Mouse (Mus musculus) spleen, postnatal 36 days (tissue): ENCODE measurements at regions not wholly inside any gene's neighbourhood (a gene's known extent, or its start where the extent isn't known, plus 50 kb on each side); places are given as distances from the start of the nearest gene placed in this dataset.

Experiments
- DNase-seq, 2 experiments: peaks; one replicate each; pipeline ENCODE4 v3.0.0; 2022; ENCODE audit warnings: low spot score in 2 of 2, mixed read lengths in 1 of 2

DNA sequence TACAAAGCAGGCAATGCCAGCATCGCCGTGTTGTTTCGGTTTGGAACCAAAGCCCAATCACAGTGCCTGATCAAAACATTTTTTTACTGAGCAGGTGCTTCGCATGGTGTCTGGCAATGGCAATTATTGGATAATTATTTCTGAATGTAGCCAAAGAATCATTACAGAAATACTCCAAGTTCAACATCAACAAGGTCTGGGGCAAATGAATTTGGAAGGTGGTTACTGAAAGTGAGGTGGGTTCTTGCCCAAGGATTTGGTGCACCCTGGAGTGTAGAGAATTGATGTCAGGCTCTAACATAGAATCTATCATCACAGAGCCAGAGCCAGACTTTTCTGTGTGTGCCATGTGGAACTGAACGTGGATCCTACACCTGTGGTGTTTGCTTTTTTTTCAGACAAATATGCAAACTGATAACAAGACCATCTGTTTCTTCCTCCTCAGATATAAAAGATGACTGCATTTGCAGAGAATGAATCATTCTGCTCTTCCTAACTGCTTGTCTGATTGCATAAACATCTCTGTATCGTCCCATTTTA lies 2240.9 kb upstream of the Gm7489 start:
- DNase-seq, result no peak

DNA sequence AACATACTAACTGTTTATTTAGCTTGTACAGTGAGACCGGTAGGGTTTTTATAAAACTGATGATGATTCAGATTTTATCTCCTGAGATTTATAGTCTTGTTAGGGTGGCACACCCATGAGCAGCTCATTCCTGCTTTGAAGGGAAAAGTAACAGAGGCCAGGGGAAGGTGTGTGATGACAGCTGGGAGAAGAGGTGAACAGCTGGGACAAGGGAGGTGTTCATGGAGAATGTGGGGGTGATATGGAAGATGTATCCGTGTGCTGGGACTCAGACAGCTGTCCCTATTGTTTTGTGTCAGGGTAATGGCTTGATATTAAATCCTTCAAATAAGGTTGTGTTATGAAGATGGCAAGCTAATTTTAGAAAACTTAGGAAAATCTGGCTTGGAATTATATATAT lies 2238.4 kb upstream of the Gm7489 start:
- DNase-seq, result no peak

DNA sequence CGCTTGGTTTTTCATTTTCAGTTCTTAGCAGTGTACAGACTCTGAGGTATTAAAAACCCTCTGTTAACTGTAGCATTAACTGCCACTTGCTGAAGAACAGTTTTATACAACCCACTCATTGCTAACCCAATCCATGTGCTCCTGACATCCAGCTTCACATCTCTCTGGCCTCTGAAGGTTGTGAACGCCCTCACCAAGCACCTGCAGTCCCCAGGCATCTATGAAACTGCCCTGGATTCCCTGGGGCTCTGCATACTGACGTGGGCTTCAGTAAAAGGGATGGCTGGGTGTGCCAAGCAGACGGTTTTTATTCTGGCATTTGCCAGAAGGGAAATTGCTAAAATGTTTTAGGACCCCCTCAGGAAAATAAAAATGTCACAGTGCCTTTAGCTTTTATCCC lies 2232.2 kb upstream of the Gm7489 start:
- DNase-seq, result no peak

DNA sequence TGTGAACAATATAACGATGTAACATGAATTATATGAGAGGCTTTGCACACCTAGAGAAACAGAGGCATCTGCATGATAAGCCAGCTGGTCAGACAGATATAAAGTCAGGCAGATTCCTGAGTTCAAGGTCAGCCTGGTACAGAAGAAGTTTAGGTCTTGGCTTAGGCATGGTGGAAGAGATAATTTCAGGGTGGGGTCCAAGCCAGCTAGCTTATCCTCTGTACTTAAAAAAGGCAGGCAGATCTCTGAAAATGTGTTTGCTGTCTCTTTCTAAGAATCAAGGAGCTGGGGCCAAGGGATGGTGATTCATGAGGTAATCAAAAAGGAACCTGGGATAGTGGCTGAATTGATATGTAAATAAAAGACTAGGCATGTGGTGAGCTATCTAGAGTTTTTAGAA lies 2227.1 kb upstream of the Gm7489 start:
- no peak for DNase-seq

DNA sequence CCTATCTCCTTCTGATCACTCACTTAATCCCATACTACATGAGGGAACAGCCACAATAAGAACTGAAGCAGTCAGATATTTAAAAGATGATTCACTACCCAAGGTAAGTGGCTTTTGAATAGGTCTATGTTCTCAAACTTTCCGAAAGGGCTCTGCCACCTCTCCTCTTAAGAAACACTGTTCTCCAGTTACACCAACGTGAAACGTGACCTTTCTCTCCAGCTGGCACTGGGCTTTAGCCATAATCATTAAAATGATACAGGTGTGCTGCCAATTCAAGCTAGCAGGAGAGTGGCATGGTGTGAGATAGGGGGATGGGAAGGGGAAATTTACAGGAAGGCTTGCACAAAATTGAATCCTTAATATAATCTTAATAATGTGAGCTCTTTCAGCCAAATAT lies 2216.4 kb upstream of the Gm7489 start:
- DNase-seq, result no peak

DNA sequence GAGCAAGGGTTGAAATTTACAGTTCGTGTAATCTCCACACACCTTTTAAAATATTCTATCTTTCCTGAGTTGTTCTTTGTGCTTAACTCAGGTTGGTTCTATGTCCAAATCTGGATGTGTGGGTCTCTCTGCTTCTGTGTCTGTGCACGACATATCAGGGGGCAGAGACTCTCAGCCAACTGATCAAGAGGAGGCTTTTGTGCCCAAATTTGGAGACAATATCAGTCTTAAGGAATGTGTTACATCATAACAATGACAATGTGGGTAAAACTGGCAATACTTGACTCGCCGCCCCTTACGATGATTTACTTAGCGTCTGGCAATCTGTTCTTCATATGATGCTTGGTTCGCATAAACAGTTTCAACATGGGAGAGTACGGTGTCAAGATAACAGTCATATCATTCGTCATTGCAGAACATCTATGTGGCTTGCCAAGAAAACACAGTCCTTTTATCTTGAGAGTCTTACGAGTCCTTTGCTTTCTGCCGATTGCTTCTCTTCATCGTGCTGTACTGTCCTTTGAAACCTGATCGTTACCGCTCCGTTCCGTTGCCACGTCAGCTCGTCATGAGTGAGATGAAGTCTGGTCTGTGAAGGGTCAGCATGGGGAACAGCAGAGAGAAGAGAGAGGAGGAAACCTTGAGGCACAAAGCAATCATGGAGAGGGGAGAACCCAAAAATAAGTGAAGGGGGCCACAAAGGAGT lies 2212.9 kb upstream of the Gm7489 start:
- no peak for DNase-seq

DNA sequence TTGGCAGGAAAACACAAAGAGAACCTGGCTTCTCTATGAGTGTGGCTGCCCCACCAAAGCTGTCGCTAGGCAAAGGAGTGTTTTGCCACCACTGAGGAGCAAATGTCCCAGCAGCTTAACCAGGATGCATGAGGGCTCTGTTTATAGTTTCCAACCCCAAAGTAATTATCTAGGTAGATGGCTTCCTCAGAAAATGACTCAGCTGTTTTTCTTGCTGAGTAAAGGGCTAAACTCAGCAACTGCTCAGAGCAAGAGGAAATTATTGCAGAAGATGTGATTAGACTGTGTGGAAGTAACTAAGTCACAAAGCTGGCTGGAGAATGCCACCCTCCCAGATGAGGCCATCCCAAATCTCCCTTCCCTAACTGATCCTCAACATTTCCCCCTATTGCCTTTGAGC lies 2211.2 kb upstream of the Gm7489 start:
- no peak for DNase-seq

DNA sequence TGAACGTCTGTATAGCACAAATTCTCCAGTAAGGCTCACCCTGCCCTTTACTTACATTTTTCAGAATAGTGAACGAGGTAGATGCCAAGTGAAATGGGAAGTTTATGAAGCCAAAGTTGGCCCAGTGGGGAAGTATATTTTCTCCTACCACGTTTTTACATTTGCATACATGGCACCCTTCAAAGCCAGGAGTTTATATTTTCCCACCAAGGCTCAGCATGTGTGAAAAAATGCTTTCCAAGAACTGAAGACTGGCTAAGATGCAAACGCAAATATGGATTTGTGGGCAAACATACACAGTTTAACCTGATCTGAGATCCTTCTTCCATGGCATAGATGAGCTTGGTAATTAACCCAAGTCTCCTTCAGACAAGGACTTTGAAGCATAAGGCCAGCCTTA lies 2209.4 kb upstream of the Gm7489 start:
- DNase-seq, result no peak

DNA sequence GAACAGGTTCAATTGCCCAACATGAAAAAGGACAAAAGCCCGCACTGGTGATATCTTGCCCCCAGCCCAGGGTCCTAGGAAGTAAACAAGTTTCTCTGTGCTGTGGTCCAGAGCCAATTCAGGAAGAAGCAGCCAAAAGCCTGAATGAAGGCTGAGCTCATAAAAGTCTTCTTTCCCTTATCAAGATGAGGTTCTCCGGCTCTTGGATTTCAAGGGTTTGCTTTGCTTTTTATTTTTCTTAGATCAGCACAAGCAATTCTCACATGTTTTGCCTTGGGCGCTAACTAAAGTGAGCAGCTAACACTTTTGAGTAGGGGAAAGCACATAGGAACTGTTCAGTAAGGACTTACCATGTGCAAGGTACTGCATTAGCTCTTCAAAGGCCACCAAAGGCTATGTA lies 2208.0 kb upstream of the Gm7489 start:
- DNase-seq, result no peak

DNA sequence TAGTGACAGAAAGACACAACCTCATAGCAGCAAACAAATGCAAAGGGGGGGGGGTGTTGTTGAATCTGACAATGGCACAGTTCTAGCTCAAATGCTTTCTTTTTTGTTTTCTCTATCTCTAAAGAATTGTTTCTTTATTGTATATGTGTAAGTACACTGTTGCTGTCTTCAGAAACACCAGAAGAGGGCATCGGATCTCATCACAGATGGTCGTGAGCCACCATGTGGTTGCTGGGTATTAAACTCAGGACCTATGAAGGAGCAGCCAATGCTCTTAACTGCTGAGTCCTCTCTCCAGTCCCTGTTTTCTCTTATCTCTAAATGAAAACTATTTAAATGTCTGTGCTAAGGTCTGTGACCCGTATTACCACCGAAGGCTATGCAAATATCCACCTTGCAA lies 2207.4 kb upstream of the Gm7489 start:
- DNase-seq, result no peak

DNA sequence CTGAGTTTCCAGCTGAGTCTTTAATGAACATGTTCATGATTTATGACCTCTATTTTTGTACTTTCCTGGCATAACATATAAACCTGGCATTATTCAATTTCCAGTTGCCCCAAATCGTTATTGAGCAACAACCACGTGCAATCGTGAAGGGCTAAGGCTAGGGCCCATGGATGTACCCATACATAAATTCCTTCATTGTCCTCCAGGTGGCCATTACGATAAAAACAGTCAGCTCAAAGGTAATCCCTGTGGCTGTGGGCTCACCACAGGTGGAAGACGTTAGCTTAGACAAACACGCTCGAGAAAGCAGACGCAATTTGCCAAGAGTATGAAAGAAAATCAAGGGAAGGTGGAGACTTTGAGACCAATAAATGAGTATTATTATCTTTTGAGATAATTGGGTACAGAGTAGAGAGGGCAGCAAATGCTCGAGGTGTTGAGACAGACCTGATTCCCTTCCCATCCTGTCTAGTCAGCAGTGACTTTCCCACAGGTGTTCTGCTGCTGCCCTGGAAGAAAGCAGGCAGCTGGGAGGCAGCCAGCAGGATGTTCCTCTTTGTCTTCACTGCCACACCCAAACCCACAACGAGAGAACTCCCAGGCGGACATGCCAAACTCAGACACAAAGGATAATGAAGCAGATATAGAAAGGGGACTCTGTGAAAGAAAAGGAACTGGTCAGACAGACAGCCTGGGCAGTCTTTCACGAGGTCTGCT lies 2205.4 kb upstream of the Gm7489 start:
- DNase-seq, result no peak

DNA sequence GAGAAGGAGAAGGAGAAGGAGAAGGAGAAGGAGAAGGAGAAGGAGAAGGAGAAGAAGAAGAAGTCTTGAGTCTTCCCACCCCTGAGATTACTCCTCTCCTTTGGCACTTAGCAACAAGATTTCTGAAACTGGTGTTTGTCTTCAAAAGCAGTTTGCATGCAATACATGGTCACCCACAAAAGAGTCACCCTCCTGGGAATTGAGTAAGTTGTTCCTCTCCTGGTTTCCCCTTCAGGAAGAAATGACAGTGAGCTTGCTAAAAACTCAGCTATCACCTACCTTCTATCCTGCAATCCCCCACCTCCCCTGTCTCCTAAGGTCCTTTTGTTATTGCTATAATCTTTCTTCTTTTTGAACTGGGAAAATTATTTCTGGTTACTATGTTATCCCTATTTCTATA lies 2204.2 kb upstream of the Gm7489 start:
- DNase-seq, result no peak

DNA sequence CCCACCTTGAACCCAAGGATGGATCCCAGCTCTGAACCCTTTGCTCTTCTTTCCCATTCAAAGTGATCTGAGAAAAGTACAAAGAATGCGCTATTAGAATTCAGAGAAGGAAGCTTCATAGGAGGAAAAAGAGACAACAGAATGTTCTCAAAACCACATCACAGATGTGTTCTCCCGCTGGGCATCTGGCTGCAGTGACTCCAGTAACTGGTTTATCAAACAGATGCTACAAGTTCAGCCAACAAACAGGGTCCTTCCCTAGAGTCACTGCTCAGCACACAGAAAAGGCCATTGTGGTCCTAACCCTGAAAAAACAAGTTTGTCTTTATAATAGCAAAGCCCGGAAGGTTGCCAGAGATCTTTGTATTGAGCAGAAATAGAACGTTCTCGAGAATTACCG lies 2203.5 kb upstream of the Gm7489 start:
- DNase-seq, result no peak

DNA sequence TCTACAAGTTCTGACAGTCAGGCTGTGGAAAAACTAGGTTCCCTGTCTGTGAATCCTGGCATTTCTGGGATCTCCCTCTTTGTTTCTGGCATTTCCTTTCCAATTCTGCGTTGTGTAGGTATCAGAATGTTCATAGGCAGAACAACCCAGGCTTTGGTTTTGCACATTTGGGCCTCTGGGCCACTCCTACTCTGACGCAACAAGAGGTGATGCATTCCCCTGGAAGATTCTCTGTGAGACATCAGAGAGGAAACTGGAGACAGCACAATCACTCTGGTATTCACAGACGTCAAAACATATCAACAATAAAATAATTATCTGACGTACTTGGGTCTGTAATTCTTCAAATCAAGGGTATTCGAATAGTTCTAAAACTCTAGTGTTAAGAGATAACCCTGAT lies 2202.4 kb upstream of the Gm7489 start:
- DNase-seq, result no peak

DNA sequence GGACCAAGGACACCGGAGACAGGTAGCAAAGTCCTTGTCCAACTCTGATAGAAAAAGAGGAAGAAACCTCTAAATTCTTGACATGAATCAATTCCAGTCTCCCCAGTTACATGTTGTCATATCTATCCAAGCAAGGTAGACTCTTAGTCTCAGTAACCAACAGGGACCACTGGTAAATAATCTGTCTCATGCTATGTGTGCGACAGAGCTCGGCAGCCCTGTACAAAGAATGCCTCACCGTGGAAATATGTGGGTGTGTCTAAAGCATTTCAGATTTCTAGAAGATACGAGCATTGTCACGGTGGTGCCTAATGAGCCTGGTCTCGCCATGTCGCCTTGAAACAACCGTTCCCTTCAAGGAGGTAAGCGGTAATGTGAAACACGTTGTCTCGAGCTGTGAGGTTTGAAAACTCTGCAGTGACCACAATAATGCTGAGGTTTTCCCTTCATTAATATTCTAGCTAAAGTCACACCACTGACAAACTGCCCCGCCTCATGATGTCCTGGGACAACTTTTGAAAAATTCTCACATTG lies 2197.6 kb upstream of the Gm7489 start:
- no peak for DNase-seq

DNA sequence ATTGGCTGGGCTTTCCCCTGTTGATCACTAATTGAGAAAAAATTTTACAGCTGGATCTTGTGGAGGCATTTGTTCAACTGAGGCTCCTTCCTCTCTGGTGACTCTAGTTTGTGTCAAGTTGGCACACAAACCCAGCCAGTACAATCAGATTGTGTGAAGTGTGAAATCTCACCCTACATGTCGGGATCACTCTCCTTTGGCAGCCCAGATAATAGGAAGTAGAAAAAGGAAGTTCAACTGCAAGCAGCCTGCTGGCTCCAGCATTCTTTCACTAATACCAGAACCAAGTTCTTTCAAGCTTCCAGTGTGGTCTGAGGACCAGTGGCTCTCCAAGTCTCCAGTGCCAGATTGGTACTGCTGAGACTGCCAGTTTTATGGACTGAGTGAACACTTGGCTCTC lies 2195.2 kb upstream of the Gm7489 start:
- DNase-seq, result no peak

DNA sequence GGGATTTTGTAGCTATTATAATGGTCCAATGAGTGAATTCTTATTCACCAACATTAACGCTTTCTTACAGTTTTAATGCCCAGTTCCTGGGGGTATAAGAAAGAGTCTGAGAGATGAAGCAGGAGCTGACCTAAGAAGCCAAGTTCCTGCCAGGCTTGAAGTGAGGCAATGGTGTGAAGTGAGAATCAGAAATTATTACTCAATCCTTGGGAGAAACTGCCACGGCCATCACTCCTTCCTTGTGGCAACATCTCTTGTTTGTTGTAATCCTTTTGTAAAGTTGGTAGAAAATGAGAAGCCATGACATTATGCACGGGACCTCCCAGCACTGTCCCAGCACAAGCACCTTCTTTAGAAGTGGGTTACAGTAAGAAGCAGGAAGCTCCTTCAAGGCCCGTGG lies 2192.0 kb upstream of the Gm7489 start:
- no peak for DNase-seq

DNA sequence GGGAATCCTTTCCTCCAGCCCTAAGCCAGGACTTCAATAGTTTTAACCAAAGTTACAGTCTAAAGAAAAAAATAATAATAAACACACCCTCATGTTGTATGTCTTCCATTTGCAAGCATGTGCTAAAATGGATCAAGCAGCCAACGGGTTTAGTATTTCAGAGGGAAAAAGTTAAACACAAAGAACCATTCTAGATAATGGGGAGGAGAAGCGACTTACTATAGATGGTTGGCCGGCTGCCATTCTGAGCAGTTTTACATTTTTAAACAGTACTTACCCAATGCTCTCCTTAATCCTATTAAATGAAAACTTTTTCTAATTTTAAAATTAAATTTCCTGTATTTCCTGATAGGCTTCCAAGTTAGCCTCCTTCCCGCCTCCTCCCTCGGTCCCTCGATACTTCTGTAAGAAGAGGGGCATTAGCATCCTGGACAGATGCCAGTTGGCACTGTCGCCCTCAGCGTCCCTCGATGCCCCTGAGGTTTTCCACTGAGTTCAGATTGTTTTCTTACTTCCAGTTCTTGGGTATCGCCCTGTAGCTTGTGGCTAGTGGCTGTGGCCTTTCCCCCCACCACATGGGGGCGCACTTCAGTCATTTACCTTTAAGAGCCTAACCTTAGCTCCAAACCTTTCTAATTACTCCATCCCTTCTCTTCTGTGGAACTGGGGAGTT lies 2188.2 kb upstream of the Gm7489 start:
- peak in 1 of 2 experiments; percentile 5 for DNase-seq

DNA sequence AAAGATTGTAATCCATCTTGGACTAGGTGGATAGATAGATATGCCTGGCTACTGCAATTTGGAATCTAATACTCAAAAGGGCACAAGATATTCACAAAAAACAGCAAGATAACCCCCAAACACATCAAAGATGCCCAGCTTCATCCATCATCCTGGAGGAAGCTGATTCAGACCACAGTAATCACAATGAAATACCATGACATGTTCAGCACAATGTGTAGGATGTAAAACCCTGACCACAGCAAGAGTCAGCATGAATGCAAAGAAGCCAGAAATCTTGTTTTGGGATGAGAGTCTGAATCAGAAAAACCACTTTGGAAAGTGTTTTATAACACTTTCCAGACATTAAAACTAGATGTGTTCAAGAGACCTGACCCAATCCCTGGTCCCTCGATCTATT lies 2180.5 kb upstream of the Gm7489 start:
- no peak for DNase-seq

DNA sequence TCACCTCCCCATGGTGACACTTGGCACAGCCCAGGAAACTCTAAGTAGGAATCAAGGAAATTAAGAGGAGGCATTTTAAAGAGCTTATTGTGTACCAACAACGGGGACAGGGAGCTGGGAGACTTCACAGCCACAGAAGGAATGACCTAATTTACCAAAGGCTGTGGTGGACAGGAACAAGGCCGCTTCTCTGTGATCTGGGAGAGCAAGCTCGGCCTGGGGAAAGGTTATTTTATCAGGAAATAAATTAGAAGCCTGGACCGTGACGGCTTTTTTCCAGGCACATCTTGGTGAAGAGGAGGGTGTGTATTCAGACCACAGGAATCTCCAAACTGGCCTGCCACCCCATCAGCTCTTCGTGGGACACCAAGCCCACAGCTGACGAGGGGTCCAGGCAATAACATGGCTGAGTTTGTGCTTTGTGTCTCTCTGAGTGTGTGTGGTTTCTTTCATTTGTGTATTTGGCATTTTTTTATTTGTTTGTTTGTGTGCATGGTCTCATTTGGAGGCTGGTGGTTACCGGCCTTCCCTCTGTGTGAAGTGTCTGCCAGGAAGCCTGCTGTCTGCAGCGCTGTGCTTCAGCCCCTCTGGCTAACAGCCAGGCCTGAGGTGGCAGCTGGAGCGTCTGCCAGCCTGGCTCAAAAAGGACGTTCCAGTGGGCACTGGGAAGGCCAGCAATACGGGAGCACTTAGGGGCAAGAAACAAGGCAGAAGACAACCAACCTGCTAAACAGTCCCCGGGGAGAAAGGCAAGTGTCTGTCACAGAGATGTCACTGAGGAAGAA lies 2174.6 kb upstream of the Gm7489 start:
- no peak for DNase-seq

DNA sequence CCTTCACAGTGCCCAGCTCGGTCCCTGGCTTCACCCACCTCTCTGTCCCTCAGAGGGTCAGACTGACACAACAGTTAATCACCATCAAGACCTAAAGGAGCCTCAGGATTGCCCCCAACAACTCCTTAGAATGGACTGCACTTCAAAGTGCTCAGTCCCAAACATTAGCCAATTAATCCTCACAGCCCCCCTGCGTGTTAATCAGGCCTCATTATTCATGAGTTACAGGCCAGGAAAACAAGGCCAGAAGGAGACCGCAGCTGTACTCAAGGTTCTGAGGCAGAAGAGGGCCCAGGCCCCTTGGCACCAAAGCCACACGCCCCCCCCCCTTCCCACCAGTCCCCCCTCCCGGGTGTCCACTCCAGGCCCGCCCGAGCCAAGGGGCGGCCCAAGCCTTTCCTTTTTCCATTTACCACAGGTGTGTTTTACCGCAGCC lies 2163.8 kb upstream of the Gm7489 start:
- no peak for DNase-seq

DNA sequence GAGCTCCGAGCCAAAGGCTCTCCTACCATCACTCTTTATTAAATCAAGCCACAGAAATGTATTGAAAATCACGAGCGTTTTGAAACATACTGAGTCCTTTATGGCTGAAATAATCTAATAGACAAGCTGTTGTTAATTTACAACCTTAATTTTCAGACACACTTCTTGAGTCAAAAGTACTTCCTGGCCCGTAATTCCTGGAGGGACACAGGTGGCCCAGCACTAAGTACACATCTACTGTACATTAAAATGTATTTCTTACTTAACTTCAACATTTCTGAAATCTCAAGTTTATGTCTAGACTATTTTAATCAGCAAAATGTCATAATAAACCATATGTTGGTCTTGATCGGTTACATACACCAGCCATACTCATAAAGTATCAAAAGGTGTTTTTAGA lies 2163.3 kb upstream of the Gm7489 start:
- no peak for DNase-seq
